Mouse (Mus musculus): ENCODE data around the gene Sp110. TPM values are rescaled to one million over a fixed set of nuclear protein-coding genes. Genes with fewer than 3 reads are reported as not detected.
"Not testable (repeated sequence)": the region's sequence is repeated elsewhere in the genome, so short reads cannot be mapped to it uniquely, and the experiment has no call there.

Gene Sp110
- polyA plus RNA-seq (2014; fragmentation: Nextera tagmentation; extraction: Ambion mirVana) = 0.40 and 0.63 TPM in 2 replicates

DNA sequence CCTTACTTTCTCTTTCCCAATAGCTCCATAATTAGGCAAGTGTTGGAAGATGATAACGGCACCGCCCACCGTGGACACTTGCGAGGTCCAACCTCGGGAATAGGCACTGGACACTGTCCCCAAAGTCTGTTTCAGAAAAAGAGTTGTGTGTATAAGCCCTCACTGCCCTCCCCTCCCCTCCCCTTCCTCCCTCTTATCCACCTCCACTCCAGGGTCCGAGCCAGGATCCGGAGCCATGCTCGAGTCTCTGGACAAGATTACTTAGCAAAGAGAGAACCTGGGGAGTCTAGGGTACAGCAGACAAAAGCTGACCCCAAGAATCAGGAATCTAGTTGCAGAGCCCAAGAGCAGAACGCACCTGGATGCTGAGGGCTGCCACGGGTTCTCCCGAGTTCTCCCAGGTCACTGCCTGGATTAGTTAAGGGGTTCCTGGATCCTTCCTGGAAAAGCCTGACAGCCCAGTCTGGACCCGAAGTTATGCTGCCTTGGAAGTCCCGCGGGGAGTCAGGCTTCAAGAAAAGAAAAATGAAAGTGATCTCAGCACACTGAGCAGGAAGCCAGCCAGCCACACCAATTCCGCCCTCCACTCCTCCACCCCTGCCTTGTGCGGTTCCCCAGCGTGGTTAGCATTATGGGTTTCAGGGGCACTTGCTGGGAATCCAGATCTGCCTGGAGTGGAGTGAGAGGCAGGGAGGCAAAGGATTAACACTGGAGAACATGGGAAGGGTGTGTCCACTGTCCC is at the start of gene Sp110:
TSS of gene Sp110 (minus strand) at position 547 of the 742 bp plus-strand sequence.
- H3K27me3 ChIP-seq (ENCODE audit: control insufficient read depth, insufficient read depth, low read length); ATAC-seq (ENCODE audit: low FRiP score); H3K4me1 ChIP-seq (replicated peaks; ENCODE audit: control insufficient read depth, insufficient read depth, low read length); H3K9ac ChIP-seq; DNase-seq (ENCODE audit: low spot score); H3K4me3 ChIP-seq (replicated peaks; ENCODE audit: low read length); H3K36me3 ChIP-seq (replicated peaks; ENCODE audit: control insufficient read depth, insufficient read depth); H3K4me2 ChIP-seq (replicated peaks); H3K9me3 ChIP-seq (ENCODE audit: control insufficient read depth, low read length); H3K27ac ChIP-seq: not testable (repeated sequence)
- WGBS = 74% methylated on average over 14 of the region's 17 CpGs

DNA sequence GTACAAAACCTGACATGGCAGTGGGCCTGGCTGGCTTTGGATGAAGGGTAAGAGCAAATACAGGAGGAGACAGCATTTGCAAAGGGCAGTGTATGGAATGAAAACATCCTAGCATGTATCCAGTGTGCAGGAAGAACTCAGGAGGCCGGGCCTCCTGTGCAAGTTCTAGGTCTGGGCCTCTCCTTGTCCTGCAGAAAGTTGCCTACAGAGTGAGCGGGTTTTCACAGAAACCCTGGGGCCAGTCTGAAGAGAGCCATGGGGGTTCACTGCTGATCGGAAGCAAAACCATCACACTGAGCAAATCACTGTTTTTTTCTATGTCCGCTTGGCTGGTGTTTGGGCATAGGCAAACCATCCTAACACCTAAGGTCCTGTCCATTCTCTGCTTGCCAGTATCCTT is 39.5 kb upstream of the Sp110 start:
- DNase-seq (ENCODE audit: low spot score) = not testable (repeated sequence)
- 86% methylated on average over 4 of the region's 4 CpGs for WGBS

DNA sequence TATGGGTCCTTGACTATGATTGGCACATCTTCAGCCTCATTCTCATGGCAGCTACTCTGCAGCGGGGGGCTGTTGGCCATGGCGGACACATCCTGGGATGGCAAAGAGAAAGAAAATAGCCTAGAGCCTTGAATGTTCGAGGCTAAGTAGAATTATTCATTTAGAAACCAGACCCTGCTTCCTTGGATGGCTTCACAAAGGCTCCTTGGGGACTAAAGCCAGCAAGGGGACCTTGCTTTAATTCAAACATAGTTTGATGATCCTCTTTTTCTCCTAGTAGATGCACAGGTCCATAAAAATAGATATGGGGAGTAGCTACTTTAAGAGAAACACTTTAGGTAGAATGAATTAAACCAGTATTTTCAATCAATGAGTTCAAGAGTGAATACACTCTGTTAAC is 38.3 kb upstream of the Sp110 start:
- H3K9ac ChIP-seq; H3K27ac ChIP-seq; H3K4me3 ChIP-seq (replicated peaks; ENCODE audit: low read length); H3K9me3 ChIP-seq (ENCODE audit: control insufficient read depth, low read length); H3K36me3 ChIP-seq (replicated peaks; ENCODE audit: control insufficient read depth, insufficient read depth); H3K27me3 ChIP-seq (ENCODE audit: control insufficient read depth, insufficient read depth, low read length); H3K4me1 ChIP-seq (replicated peaks; ENCODE audit: control insufficient read depth, insufficient read depth, low read length); DNase-seq (ENCODE audit: low spot score); ATAC-seq (ENCODE audit: low FRiP score); H3K4me2 ChIP-seq (replicated peaks): not testable (repeated sequence)
- 49% methylated on average over 3 of the region's 3 CpGs for WGBS

More for the DNA sequence above, 39.5 kb upstream of the Sp110 start:
- not testable (repeated sequence) for H3K9ac ChIP-seq; H3K4me1 ChIP-seq (replicated peaks; ENCODE audit: control insufficient read depth, insufficient read depth, low read length); H3K9me3 ChIP-seq (ENCODE audit: control insufficient read depth, low read length); H3K27me3 ChIP-seq (ENCODE audit: control insufficient read depth, insufficient read depth, low read length); H3K27ac ChIP-seq; H3K4me2 ChIP-seq (replicated peaks); H3K36me3 ChIP-seq (replicated peaks; ENCODE audit: control insufficient read depth, insufficient read depth); H3K4me3 ChIP-seq (replicated peaks; ENCODE audit: low read length); ATAC-seq (ENCODE audit: low FRiP score)

DNA sequence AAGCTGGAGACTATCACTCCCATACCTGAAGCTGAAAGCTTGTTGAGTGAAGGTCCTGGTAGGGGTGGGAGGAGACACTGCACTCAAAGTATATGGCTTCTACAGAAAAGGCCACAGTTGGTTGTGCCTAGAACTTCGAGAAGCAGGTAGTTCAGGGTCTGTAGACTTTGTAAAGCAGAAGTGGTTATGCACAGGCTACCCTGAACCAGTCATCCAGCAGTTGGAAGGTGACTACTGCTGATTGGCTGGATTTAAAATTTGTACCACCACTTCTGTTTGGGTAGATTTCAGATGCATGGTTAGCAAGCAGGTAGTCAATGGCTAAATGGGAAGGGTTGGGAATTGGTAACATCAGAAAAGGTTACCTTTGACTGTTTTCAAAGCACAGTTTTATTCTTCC is 20.1 kb upstream of the Sp110 start:
- not testable (repeated sequence) for H3K4me2 ChIP-seq (replicated peaks); H3K4me3 ChIP-seq (replicated peaks; ENCODE audit: low read length); H3K27me3 ChIP-seq (ENCODE audit: control insufficient read depth, insufficient read depth, low read length); H3K27ac ChIP-seq; DNase-seq (ENCODE audit: low spot score); H3K9ac ChIP-seq; H3K4me1 ChIP-seq (replicated peaks; ENCODE audit: control insufficient read depth, insufficient read depth, low read length); H3K9me3 ChIP-seq (ENCODE audit: control insufficient read depth, low read length); H3K36me3 ChIP-seq (replicated peaks; ENCODE audit: control insufficient read depth, insufficient read depth); ATAC-seq (ENCODE audit: low FRiP score)
- 69% methylated on average over 1 of the region's 1 CpGs for WGBS

DNA sequence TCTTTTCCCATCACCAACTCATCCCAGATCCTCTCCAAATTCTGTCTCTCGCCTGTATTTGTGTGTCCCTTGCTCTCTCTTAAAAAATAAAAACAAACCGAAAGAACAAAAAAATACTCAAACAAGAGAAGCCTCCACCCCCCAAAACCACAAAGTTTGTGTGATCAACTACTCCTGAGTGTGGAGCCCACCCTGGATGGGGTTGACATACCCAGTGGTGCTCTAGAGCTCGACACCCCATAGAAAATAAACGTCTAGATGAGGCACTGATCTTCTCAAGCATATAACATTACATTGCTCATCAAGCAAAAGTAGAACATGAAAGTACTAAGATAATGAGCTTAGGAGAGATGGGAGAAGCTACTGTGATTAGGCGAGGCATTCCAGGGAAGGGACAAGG is 18.5 kb upstream of the Sp110 start:
- H3K9ac ChIP-seq; H3K36me3 ChIP-seq (replicated peaks; ENCODE audit: control insufficient read depth, insufficient read depth); H3K27me3 ChIP-seq (ENCODE audit: control insufficient read depth, insufficient read depth, low read length); H3K4me1 ChIP-seq (replicated peaks; ENCODE audit: control insufficient read depth, insufficient read depth, low read length); ATAC-seq (ENCODE audit: low FRiP score); H3K27ac ChIP-seq; DNase-seq (ENCODE audit: low spot score); H3K4me2 ChIP-seq (replicated peaks); H3K9me3 ChIP-seq (ENCODE audit: control insufficient read depth, low read length); H3K4me3 ChIP-seq (replicated peaks; ENCODE audit: low read length): not testable (repeated sequence)
- 74% methylated on average over 4 of the region's 5 CpGs for WGBS

DNA sequence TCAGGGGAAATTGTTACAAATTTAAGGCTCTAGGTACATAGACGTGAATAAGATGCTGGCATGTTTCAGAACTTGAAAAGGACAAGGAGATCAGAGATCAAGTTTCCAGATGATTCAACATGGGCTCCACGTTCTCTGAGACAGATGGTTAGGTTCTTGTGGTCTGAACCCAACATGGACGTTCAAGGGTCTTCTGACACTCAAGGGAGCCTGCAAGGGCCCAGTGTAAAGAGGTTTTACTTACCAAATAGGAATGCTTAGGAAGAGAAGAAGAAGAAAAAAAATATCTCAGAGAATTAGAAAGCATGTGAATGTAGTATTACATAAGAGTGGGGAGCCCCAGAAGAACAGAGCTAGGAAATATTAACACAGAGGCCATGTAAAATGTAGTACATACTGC is 17.2 kb upstream of the Sp110 start:
- not testable (repeated sequence) for H3K4me3 ChIP-seq (replicated peaks; ENCODE audit: low read length); H3K27me3 ChIP-seq (ENCODE audit: control insufficient read depth, insufficient read depth, low read length); H3K27ac ChIP-seq; DNase-seq (ENCODE audit: low spot score); H3K4me1 ChIP-seq (replicated peaks; ENCODE audit: control insufficient read depth, insufficient read depth, low read length); H3K36me3 ChIP-seq (replicated peaks; ENCODE audit: control insufficient read depth, insufficient read depth); H3K9me3 ChIP-seq (ENCODE audit: control insufficient read depth, low read length); H3K9ac ChIP-seq; H3K4me2 ChIP-seq (replicated peaks); ATAC-seq (ENCODE audit: low FRiP score)
- WGBS = 63% methylated on average over 3 of the region's 3 CpGs

DNA sequence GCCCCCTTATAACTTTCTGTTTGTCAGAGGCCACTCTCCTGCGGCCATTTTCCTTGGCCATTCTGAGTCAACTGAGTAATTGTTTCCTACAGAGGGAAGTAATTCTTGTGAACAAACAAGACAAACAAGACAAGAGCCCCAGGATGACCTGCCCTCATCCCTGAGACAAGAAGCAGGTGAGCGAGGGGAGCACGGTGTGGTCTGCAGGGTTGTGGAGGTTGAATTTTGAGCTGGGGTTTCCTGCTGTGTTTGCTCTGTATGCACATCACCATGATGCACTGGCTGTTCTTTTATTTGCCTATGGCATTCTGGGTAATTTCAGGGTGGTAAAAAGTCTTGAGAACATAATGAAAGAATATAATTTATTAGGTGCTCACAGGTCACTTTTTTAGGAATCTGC is 16.5 kb upstream of the Sp110 start:
- 93% methylated on average over 3 of the region's 3 CpGs for WGBS
- H3K27ac ChIP-seq; H3K4me3 ChIP-seq (replicated peaks; ENCODE audit: low read length); H3K9me3 ChIP-seq (ENCODE audit: control insufficient read depth, low read length); H3K4me2 ChIP-seq (replicated peaks); H3K36me3 ChIP-seq (replicated peaks; ENCODE audit: control insufficient read depth, insufficient read depth); ATAC-seq (ENCODE audit: low FRiP score); H3K27me3 ChIP-seq (ENCODE audit: control insufficient read depth, insufficient read depth, low read length); H3K9ac ChIP-seq; H3K4me1 ChIP-seq (replicated peaks; ENCODE audit: control insufficient read depth, insufficient read depth, low read length); DNase-seq (ENCODE audit: low spot score): not testable (repeated sequence)

DNA sequence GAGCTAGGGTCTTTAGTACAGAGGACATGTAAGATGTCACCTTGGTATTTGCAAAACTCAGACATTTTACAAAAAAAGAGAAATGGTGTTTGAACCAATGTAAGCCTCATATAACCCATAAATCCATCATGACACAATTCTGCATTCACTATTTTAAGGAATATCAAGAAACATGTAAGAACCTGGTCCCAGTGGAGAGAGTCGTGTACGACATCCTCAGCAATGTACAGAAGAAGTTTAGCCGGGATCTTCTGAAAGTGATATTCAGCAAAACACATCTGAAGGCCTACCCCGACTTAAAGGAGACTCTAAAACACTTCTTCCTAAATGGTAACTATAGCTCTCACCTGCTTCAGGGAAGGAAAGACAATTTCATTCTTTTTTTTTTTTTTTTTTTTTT is 12.0 kb upstream of the Sp110 start:
- not testable (repeated sequence) for H3K27ac ChIP-seq; H3K9me3 ChIP-seq (ENCODE audit: control insufficient read depth, low read length); H3K36me3 ChIP-seq (replicated peaks; ENCODE audit: control insufficient read depth, insufficient read depth); H3K9ac ChIP-seq; H3K27me3 ChIP-seq (ENCODE audit: control insufficient read depth, insufficient read depth, low read length); H3K4me3 ChIP-seq (replicated peaks; ENCODE audit: low read length); ATAC-seq (ENCODE audit: low FRiP score); H3K4me2 ChIP-seq (replicated peaks); DNase-seq (ENCODE audit: low spot score); H3K4me1 ChIP-seq (replicated peaks; ENCODE audit: control insufficient read depth, insufficient read depth, low read length)
- no CpG with 5 or more reads among the region's 4 CpGs for WGBS

DNA sequence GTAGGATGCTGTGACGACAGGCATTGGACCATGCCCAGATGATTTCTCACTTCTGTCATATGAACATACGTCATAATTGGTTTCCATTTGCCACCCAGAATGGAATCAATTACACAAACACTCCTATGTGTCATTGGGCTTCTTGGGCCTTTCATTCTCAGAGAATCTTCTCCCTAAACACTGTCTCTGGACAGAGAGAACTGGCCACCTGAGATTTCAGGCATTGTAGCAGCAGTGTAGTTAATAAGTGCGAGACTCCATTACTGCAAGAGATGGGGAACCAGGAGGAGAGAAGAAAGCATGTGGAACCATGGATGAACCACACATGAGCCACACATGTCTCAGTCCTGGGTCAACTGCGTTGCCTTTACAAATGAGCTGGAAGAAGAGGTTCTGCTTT is 9.7 kb upstream of the Sp110 start:
- H3K36me3 ChIP-seq (replicated peaks; ENCODE audit: control insufficient read depth, insufficient read depth); H3K4me2 ChIP-seq (replicated peaks); H3K27me3 ChIP-seq (ENCODE audit: control insufficient read depth, insufficient read depth, low read length); H3K27ac ChIP-seq; ATAC-seq (ENCODE audit: low FRiP score); H3K4me3 ChIP-seq (replicated peaks; ENCODE audit: low read length); DNase-seq (ENCODE audit: low spot score); H3K9ac ChIP-seq; H3K9me3 ChIP-seq (ENCODE audit: control insufficient read depth, low read length); H3K4me1 ChIP-seq (replicated peaks; ENCODE audit: control insufficient read depth, insufficient read depth, low read length): not testable (repeated sequence)
- WGBS = 74% methylated on average over 3 of the region's 4 CpGs

DNA sequence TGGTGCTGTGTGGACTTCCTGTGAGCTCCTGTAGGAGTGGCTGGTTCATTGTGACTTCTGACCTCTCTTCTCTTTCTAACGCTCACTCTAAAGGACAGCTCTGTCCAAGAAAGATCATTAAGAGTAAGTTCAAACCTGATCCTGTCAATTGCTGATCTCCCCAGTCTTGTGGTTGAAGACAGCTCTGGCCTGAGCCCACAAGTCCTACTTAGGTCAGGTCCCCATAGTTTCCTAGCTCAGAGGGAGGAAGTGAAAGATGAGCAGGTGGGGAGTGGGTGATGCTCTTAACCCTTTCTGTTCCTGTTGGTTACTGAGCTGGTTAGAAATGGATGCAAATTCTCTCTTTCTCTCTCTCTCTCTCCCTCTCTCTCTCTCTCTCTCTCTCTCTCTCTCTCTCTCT is 5.7 kb upstream of the Sp110 start:
- H3K9ac ChIP-seq; ATAC-seq (ENCODE audit: low FRiP score); H3K4me2 ChIP-seq (replicated peaks); H3K4me3 ChIP-seq (replicated peaks; ENCODE audit: low read length); H3K27me3 ChIP-seq (ENCODE audit: control insufficient read depth, insufficient read depth, low read length); DNase-seq (ENCODE audit: low spot score); H3K27ac ChIP-seq; H3K36me3 ChIP-seq (replicated peaks; ENCODE audit: control insufficient read depth, insufficient read depth); H3K9me3 ChIP-seq (ENCODE audit: control insufficient read depth, low read length); H3K4me1 ChIP-seq (replicated peaks; ENCODE audit: control insufficient read depth, insufficient read depth, low read length): not testable (repeated sequence)
- no CpG with 5 or more reads among the region's 1 CpGs for WGBS
